Mouse (Mus musculus) kidney, adult 2 months (tissue): Measurements from ENCODE around the gene Dapk1.

Experiments
- CTCF ChIP-seq: fragments of 200-500 bp; conservative IDR thresholded peaks from 2 replicates; pipeline ENCODE4 v1.5.1; 2011; ENCODE audit warnings: low read depth, mild to moderate bottlenecking, control low read depth, low read length, moderate library complexity, mixed read lengths; ENCODE audit not compliant: insufficient read depth, insufficient read length
- POLR2A ChIP-seq: fragments of 200-500 bp; IDR thresholded peaks from one replicate; pipeline ENCODE4 v1.6.1; 2011; ENCODE audit warnings: low read depth, low read length, control low read depth

GRCm38 (mm10) chr13:60747201-60747600 lies 145.5 kb downstream of the Dapk1 start:
- TF ChIP-seq POLR2A (no peak), CTCF (no peak)
